Mouse (Mus musculus) thymus, adult 2 months (tissue): ENCODE data around the gene Caln1. TPM values are rescaled to one million over a fixed set of nuclear protein-coding genes. Genes with fewer than 3 reads are reported as not detected.

Experiments used
- DNase-seq: peaks from one replicate; pipeline ENCODE4 v3.0.0; 2021
- H3K27ac ChIP-seq: fragments of 200-500 bp; 2 replicates; pipeline ENCODE4 v1.5.1; 2012; ENCODE audit warnings: low read length, control low read depth; ENCODE audit not compliant: control insufficient read depth, insufficient read depth
- H3K27me3 ChIP-seq: fragments of 200-500 bp; 2 replicates; pipeline ENCODE4 v1.6.1; 2012; ENCODE audit warnings: mild to moderate bottlenecking, low read length, moderate library complexity, mixed read lengths; ENCODE audit not compliant: control insufficient read depth, insufficient read depth
- H3K36me3 ChIP-seq: fragments of 200-500 bp; 2 replicates; pipeline ENCODE4 v1.6.1; 2012; ENCODE audit warnings: mild to moderate bottlenecking, low read length, moderate library complexity; ENCODE audit not compliant: control insufficient read depth, insufficient read depth
- H3K4me1 ChIP-seq: fragments of 200-500 bp; replicated peaks from 2 replicates; pipeline ENCODE4 v1.6.1; 2012; ENCODE audit warnings: low read length; ENCODE audit not compliant: control insufficient read depth, insufficient read depth
- H3K4me3 ChIP-seq: fragments of 200-500 bp; 2 replicates; pipeline ENCODE4 v1.5.1; 2012; ENCODE audit warnings: mild to moderate bottlenecking, low read length, control low read depth, moderate library complexity; ENCODE audit not compliant: control insufficient read depth, insufficient read depth
- CTCF ChIP-seq: fragments of 200-500 bp; IDR thresholded peaks from 2 replicates; pipeline ENCODE4 v1.5.1; 2012; ENCODE audit warnings: mild to moderate bottlenecking, control low read depth, low read length, moderate library complexity, borderline replicate concordance; ENCODE audit not compliant: control insufficient read depth, poor library complexity, insufficient read depth; ENCODE audit errors: extremely low read depth
- POLR2A ChIP-seq: fragments of 200-500 bp; IDR thresholded peaks from 2 replicates; pipeline ENCODE4 v1.6.1; 2012; ENCODE audit warnings: mild to moderate bottlenecking, low read length, control low read depth, moderate library complexity; ENCODE audit not compliant: control insufficient read depth, poor library complexity, insufficient read depth; ENCODE audit errors: extremely low read depth
- WGBS: fragments of 180-500 bp; shearing (Covaris S2); methylation state at CpG from one replicate; pipeline ENCODE4 v1.1.7; 2018; 5-methylcytosine and 5-hydroxymethylcytosine counted together
- polyA plus RNA-seq: library from polyadenylated mRNA; depleted of rRNA; stranded (reverse); fragments of >200 nt; gene quantifications from 2 replicates; pipeline ENCODE4 v1.2.3, GENCODE M21; 2012

The Caln1 gene
- polyA plus RNA-seq, 1 experiment = 0.01 TPM

- H3K27ac ChIP-seq = no peak overlapping the region
- no peaks in the 10 kb centered on the region for H3K36me3 ChIP-seq
- no peak overlapping the region for H3K4me3 ChIP-seq
- TF ChIP-seq POLR2A = no peak
- no peak for TF ChIP-seq CTCF
- H3K4me1 ChIP-seq = no peaks in the 10 kb centered on the region
- no peak for DNase-seq
- WGBS = 87% methylated on average over 5 of the region's 5 CpGs
- H3K27me3 ChIP-seq = no peaks in the 10 kb centered on the region
Observed at GRCm38 (mm10) chr5:130797713-130798112, 428.5 kb downstream of the Caln1 start.

GRCm38 (mm10) chr5:130810314-130810713 is 441.1 kb downstream of the Caln1 start:
- Histone ChIP-seq H3K36me3 (no peaks in the 10 kb centered on the region), H3K27me3 (no peaks in the 10 kb centered on the region), H3K27ac (no peak overlapping the region), H3K4me3 (no peak overlapping the region), H3K4me1 (no peaks in the 10 kb centered on the region)
- TF ChIP-seq CTCF (no peak), POLR2A (no peak)
- 50% methylated on average over 6 of the region's 6 CpGs for WGBS
- no peak for DNase-seq

GRCm38 (mm10) chr5:130810846-130811245 is 441.6 kb downstream of the Caln1 start:
- DNase-seq = no peak
- Histone ChIP-seq H3K27me3 (no peaks in the 10 kb centered on the region), H3K4me1 (no peaks in the 10 kb centered on the region), H3K36me3 (no peaks in the 10 kb centered on the region), H3K27ac (no peak overlapping the region), H3K4me3 (no peak overlapping the region)
- TF ChIP-seq CTCF (no peak), POLR2A (no peak)
- WGBS = 51% methylated on average over 1 of the region's 1 CpGs

GRCm38 (mm10) chr5:130811266-130811665 is 442.0 kb downstream of the Caln1 start:
- TF ChIP-seq POLR2A = no peak
- no peak for TF ChIP-seq CTCF
- no peaks in the 10 kb centered on the region for H3K27me3 ChIP-seq
- no peak overlapping the region for H3K27ac ChIP-seq
- H3K4me1 ChIP-seq = no peaks in the 10 kb centered on the region
- WGBS = 46% methylated on average over 3 of the region's 3 CpGs
- H3K4me3 ChIP-seq = no peak overlapping the region
- no peaks in the 10 kb centered on the region for H3K36me3 ChIP-seq
- no peak for DNase-seq

GRCm38 (mm10) chr5:130811966-130812365 is 442.7 kb downstream of the Caln1 start:
- H3K27me3 ChIP-seq = no peaks in the 10 kb centered on the region
- TF ChIP-seq CTCF (no peak), POLR2A (no peak)
- no peaks in the 10 kb centered on the region for H3K4me1 ChIP-seq
- no peaks in the 10 kb centered on the region for H3K36me3 ChIP-seq
- no peak for DNase-seq
- H3K4me3 ChIP-seq = no peak overlapping the region
- no peak overlapping the region for H3K27ac ChIP-seq
- WGBS = 92% methylated on average over 3 of the region's 3 CpGs

GRCm38 (mm10) chr5:130812556-130812955 is 443.3 kb downstream of the Caln1 start:
- no peak overlapping the region for H3K4me3 ChIP-seq
- H3K36me3 ChIP-seq = no peaks in the 10 kb centered on the region
- DNase-seq = no peak
- H3K4me1 ChIP-seq = no peaks in the 10 kb centered on the region
- WGBS = 96% methylated on average over 8 of the region's 8 CpGs
- H3K27ac ChIP-seq = no peak overlapping the region
- TF ChIP-seq CTCF (no peak), POLR2A (no peak)
- H3K27me3 ChIP-seq = no peaks in the 10 kb centered on the region

- Histone ChIP-seq H3K27me3 (no peaks in the 10 kb centered on the region), H3K27ac (no peak overlapping the region), H3K4me1 (no peaks in the 10 kb centered on the region), H3K36me3 (no peaks in the 10 kb centered on the region), H3K4me3 (no peak overlapping the region)
- TF ChIP-seq CTCF (no peak), POLR2A (no peak)
- WGBS = 91% methylated on average over 9 of the region's 9 CpGs
- DNase-seq = no peak
Observed at GRCm38 (mm10) chr5:130813089-130813488, 443.8 kb downstream of the Caln1 start.
